Mouse (Mus musculus): ENCODE data around the gene Ppp1r16b.

- TF ChIP-seq CTCF (IDR thresholded peaks at IDR 0.05; ENCODE audit: low read depth, low read length) (no peak), POLR2A (IDR thresholded peaks at IDR 0.05; ENCODE audit: insufficient read depth, low read length) (no peak)
Measured at GRCm38 (mm10) chr2:158696451-158696850, 31.3 kb downstream of the Ppp1r16b start.

All from ES-Bruce4 (cell line).